Mouse (Mus musculus) myocyte (in vitro differentiated cells): ENCODE results near the gene Zfp978. TPM values are rescaled to one million over a fixed set of nuclear protein-coding genes. Genes with fewer than 3 reads are reported as not detected.
"Not testable (repeated sequence)": the region's sequence is repeated elsewhere in the genome, so short reads cannot be mapped to it uniquely, and the experiment has no call there.

Source experiments
- H3K27me3 ChIP-seq: one replicate; pipeline ENCODE4 v1.6.1; 2011; ENCODE audit not compliant: control insufficient read depth, insufficient read depth, insufficient read length
- H3K36me3 ChIP-seq: one replicate; pipeline ENCODE4 v1.6.1; 2011; ENCODE audit not compliant: control insufficient read depth, insufficient read depth
- H3K4me2 ChIP-seq: one replicate; pipeline ENCODE4 v1.6.1; 2011; ENCODE audit warnings: low read depth, control low read depth
- H3K4me3 ChIP-seq: one replicate; pipeline ENCODE4 v1.5.1; 2011; ENCODE audit warnings: mild to moderate bottlenecking, control low read depth, moderate library complexity
- H3K79me2 ChIP-seq: one replicate; pipeline ENCODE4 v1.6.1; 2011; ENCODE audit not compliant: control insufficient read depth, insufficient read depth
- H3ac ChIP-seq: one replicate; pipeline ENCODE4 v1.6.1; 2011; ENCODE audit not compliant: control insufficient read depth, insufficient read length
- CEBPB ChIP-seq: IDR thresholded peaks from 2 replicates; pipeline ENCODE4 v1.6.1; 2011; ENCODE audit warnings: mild to moderate bottlenecking, moderate library complexity; ENCODE audit not compliant: poor library complexity, insufficient read depth, severe bottlenecking
- E2F4 ChIP-seq: IDR thresholded peaks from one replicate; pipeline ENCODE4 v1.6.1; 2011; ENCODE audit warnings: mild to moderate bottlenecking, control low read depth, moderate library complexity; ENCODE audit not compliant: insufficient read depth
- MAX ChIP-seq: IDR thresholded peaks from one replicate; pipeline ENCODE4 v1.6.1; 2011; ENCODE audit warnings: low read depth, mild to moderate bottlenecking, control low read depth
- MYOD1 ChIP-seq, 3 experiments: IDR thresholded peaks; one replicate each; pipeline ENCODE4 v1.6.1; 2011; ENCODE audit warnings: control low read depth in 2 of 3, low read depth in 2 of 3, mild to moderate bottlenecking in 2 of 3, moderate library complexity in 1 of 3; ENCODE audit not compliant: insufficient read length in 2 of 3, control insufficient read depth in 1 of 3
- MYOG ChIP-seq, 3 experiments: IDR thresholded peaks; one replicate each; pipeline ENCODE4 v1.6.1; 2011; ENCODE audit warnings: control low read depth in 2 of 3, low read depth in 2 of 3, mild to moderate bottlenecking in 2 of 3; ENCODE audit not compliant: insufficient read length in 2 of 3, control insufficient read depth in 1 of 3, insufficient read depth in 1 of 3
- POLR2A ChIP-seq: IDR thresholded peaks from one replicate; pipeline ENCODE4 v1.6.1; 2011; ENCODE audit warnings: low read depth, mild to moderate bottlenecking, control low read depth, moderate library complexity; ENCODE audit not compliant: insufficient read length
- POLR2AphosphoS2 ChIP-seq: IDR thresholded peaks from one replicate; pipeline ENCODE4 v1.6.1; 2011; ENCODE audit warnings: low read depth, control low read depth; ENCODE audit not compliant: insufficient read length
- SRF ChIP-seq: IDR thresholded peaks from one replicate; pipeline ENCODE4 v1.6.1; 2011; ENCODE audit warnings: low read depth; ENCODE audit not compliant: control insufficient read depth, insufficient read length
- TCF12 ChIP-seq: IDR thresholded peaks from one replicate; pipeline ENCODE4 v1.6.1; 2011; ENCODE audit warnings: mild to moderate bottlenecking, control low read depth; ENCODE audit not compliant: poor library complexity, insufficient read depth, severe bottlenecking
- TCF3 ChIP-seq: IDR thresholded peaks from one replicate; pipeline ENCODE4 v1.6.1; 2011; ENCODE audit warnings: low read depth, control low read depth; ENCODE audit not compliant: insufficient read length
- USF1 ChIP-seq: IDR thresholded peaks from one replicate; pipeline ENCODE4 v1.6.1; 2011; ENCODE audit warnings: low read depth, mild to moderate bottlenecking, control low read depth, moderate library complexity
- polyA plus RNA-seq: library from polyadenylated mRNA; unstranded; fragments of >200 nt; fragmentation: generic; extraction: Trizol; gene quantifications from one replicate; pipeline ENCODE4 v1.2.1, GENCODE M21; 2012; ENCODE audit warnings: missing spikeins

Zfp978 gene
- polyA plus RNA-seq, 1 experiment = 0.04 TPM

DNA sequence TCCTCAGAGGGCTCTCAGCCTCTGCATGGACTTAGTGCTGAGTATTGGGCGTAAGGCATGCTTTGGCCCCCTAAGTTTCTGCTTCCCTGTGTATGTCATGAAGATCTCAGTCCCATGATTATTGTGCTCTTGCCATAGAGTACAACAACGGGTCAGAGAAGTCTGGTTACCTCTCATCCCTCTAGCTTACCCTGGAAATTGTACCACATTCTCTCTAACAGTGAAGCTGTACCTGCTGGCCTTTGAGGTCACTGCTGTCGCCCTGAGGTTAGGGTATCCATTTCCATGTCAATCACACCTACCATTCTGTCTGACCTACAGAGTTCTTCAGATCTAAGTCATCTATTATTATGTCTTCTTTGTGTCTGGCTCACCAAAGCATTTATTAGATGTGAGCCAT, 62.0 kb downstream of the Zfp978 start:
- Histone ChIP-seq H3ac (no peak overlapping the region), H3K27me3 (no peaks in the 10 kb centered on the region), H3K36me3 (no peaks in the 10 kb centered on the region), H3K4me3 (no peak overlapping the region), H3K4me2 (no peak overlapping the region), H3K79me2 (no peaks in the 10 kb centered on the region)
- TF ChIP-seq CEBPB (no peak), MAX (no peak)

DNA sequence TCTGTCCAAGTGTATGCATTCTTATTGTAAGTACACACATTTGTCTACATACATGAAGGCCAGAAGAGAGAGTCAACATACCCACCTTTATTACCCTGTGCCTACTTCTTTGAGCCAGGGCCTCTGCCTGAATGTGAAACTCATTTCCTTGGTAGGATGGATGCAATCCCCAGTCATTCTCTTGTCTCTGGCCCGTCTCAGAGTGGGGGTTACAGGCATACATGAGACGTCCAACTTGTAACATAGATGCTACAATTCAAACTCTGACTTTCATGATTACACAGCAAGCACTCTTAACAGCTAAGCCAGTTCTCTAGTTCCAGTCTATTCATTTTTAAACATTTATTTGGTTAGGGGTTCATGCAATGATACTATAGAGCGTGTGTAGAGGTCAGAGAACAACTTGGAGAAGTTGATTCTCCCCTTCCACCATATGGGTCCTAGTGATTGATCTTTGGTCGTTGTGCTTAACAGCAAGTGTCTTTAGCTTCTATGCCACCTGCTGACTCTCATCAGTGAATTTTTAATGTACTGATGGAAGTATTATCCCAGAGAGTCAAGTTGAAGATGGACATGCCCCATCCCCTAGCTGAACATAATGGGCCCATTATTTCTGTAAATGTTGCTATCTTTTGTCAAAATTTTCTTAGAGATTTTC, 62.7 kb downstream of the Zfp978 start:
- H3K79me2 ChIP-seq = no peaks in the 10 kb centered on the region
- H3K4me3 ChIP-seq = no peak overlapping the region
- H3ac ChIP-seq = no peak overlapping the region
- H3K36me3 ChIP-seq = no peaks in the 10 kb centered on the region
- no peaks in the 10 kb centered on the region for H3K27me3 ChIP-seq
- no peak overlapping the region for H3K4me2 ChIP-seq
- TF ChIP-seq CEBPB (no peak), TCF3 (no peak), MYOD1 (IDR thresholded peaks at IDR 0.05; ENCODE audit: control insufficient read depth in 1 of 3, insufficient read length in 2 of 3, low read depth in 2 of 3) (no peak), POLR2AphosphoS2 (no peak), SRF (no peak), USF1 (no peak), E2F4 (no peak), TCF12 (no peak)

DNA sequence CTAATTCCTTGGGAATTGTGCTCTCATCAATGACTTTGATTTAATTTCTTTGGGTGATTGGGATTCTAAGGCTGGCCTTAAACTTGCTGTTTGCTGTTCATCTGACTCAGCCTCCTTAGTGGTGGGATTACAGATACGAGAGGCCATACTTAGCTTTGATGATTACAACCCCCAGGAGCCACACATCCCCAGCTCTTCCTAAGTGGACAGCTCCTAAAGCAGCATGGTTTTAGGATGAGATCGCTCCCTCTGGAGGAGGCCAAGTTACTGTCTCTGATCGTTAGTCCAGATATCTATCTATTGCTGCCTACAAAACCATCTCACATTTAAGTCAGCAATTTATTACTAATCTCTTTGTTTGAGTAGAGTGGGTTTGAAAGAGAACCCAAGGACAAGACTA, 63.3 kb downstream of the Zfp978 start:
- H3ac ChIP-seq, H3K36me3 ChIP-seq, H3K79me2 ChIP-seq, H3K4me2 ChIP-seq, H3K4me3 ChIP-seq, H3K27me3 ChIP-seq: not testable (repeated sequence)

- not testable (repeated sequence) for H3K36me3 ChIP-seq, H3ac ChIP-seq, H3K4me2 ChIP-seq, H3K4me3 ChIP-seq, H3K79me2 ChIP-seq, H3K27me3 ChIP-seq
Observed at GRCm38 (mm10) chr4:147425615-147426347, 64.7 kb downstream of the Zfp978 start.

DNA sequence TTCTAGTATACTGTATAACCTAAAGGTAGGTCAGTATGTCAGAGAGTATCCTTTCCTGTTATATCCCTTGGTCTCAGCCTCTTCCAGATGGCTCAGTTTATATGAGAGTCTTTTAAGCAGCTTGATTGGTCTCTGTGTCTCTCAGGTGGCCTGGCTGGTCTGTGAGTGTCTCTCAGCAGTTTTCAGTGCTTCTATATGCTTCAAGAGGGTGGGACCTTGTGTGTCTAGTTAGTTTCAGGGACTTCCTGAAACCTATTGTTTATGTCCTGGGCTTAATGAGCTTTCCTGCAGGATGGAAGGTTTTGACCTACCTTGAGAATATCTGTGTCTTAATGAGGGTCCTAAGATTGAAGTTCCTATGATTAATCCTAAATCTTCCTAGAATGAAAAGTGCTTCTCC, 69.5 kb downstream of the Zfp978 start:
- H3K27me3 ChIP-seq = no peaks in the 10 kb centered on the region
- no peaks in the 10 kb centered on the region for H3K36me3 ChIP-seq
- no peak overlapping the region for H3ac ChIP-seq
- no peaks in the 10 kb centered on the region for H3K79me2 ChIP-seq
- H3K4me3 ChIP-seq = no peak overlapping the region
- H3K4me2 ChIP-seq = no peak overlapping the region
- TF ChIP-seq SRF (no peak), POLR2AphosphoS2 (no peak), CEBPB (no peak), TCF12 (no peak), E2F4 (no peak), MAX (no peak), MYOG (IDR thresholded peaks at IDR 0.05; ENCODE audit: control insufficient read depth in 1 of 3, insufficient read depth in 1 of 3, insufficient read length in 2 of 3, low read depth in 2 of 3) (no peak), MYOD1 (IDR thresholded peaks at IDR 0.05; ENCODE audit: control insufficient read depth in 1 of 3, insufficient read length in 2 of 3, low read depth in 2 of 3) (no peak), POLR2A (no peak)

GRCm38 (mm10) chr4:147431696-147432442, 70.8 kb downstream of the Zfp978 start:
- not testable (repeated sequence) for H3K36me3 ChIP-seq, H3K27me3 ChIP-seq, H3ac ChIP-seq, H3K4me3 ChIP-seq, H3K4me2 ChIP-seq, H3K79me2 ChIP-seq
